Mouse (Mus musculus) gastrocnemius, adult 8-10 months (tissue): ENCODE measurements around the gene Masp1. TPM values are rescaled to one million over a fixed set of nuclear protein-coding genes. Genes with fewer than 3 reads are reported as not detected.

ENCODE experiments used
- DNase-seq, 2 experiments: peaks; one replicate each; pipeline ENCODE4 v3.0.0; 2022; ENCODE audit warnings: low spot score in 2 of 2
- total RNA-seq, 4 experiments: library from RNA; stranded (reverse); gene quantifications; 2 replicates each; pipeline ENCODE4 v1.2.4; 2022

Gene Masp1
- total RNA-seq, 4 experiments from 2014 or later = 7.2 to 11.9 (median 9.1) TPM

GRCm38 (mm10) chr16:23403008-23403755 lies 117.4 kb downstream of the Masp1 start:
- peak; percentile 48 to 50 for DNase-seq

- no peak for DNase-seq
These were observed 118.7 kb downstream of the Masp1 start for GRCm38 (mm10) chr16:23401959-23402358.

DNA sequence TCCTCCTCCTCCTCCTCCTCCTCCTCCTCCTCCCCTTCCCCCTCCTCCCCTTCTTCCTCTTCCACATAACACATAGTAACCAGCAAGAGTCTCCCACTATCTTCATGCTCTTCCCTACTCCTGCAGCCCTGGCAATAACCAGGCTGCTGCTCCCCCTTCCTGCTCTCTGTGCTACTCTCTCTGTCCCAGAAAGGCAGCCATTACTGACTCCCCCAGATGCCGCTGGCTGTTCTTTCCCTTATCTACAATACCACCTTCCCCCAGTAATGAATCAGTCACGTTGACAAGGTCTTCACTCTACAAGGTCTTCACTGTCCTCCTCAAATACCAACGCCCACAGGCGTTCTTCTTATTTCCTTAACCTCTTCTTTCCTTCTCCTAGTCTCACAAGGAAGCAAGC lies 119.2 kb downstream of the Masp1 start:
- DNase-seq = no peak

Other genes with a start within 250 kb of the Masp1 start
- gene Rtp1, start 91.7 kb downstream of the Masp1 start, total RNA-seq = not detected
- gene Rtp4, start 524 bp downstream of the Masp1 start, total RNA-seq = 1 to 10 TPM in 2 of 4 experiments, under 1 TPM in 2; 0.75 to 1.4 (median 1.1) TPM